8 mouse cellular contexts compared by ENCODE assay signal in the genomic region with DNA sequence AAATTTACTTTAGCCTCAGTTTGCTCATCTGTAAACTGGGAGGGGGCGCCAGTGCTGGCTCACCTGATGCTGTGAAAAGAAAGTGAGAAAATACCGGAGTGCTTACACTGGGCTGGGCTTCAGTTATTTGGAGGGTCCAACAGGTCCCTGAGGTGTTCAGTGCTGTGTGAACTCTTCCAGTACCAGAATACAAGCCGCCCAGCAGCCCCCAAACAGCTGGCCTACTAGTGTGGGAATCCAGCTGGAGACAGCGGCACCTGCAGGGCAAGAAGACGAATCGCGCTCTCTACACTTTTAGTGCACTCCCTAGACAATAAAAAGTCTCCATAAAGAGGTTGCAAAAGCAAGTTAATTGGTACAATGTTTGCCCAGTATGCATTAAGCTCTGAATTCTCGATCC. TPM values are rescaled to one million over a fixed set of nuclear protein-coding genes. Genes with fewer than 3 reads are reported as not detected.
DNase-seq lines count a peak whose midpoint lies in the region; ATAC-seq and TF ChIP-seq lines count a peak whose summit lies in the region.

No protein-coding gene starts in this region.

- TF ChIP-seq EP300 in stomach, postnatal 0 days (optimal IDR thresholded peaks at IDR 0.05) = no peak

- peak overlapping the region; percentile 84; the same call in 1 of the 2 replicates for H3K27ac ChIP-seq in embryonic facial prominence, embryonic 12.5 days
- H3K27ac ChIP-seq in heart, embryonic 10.5 days = peak overlapping the region; percentile 93
- peak overlapping the region; percentile 93 for H3K27ac ChIP-seq in kidney, embryonic 14.5 days (ENCODE audit: low read depth, low read length)
- peak overlapping the region; percentile 99 for H3K27ac ChIP-seq in liver, embryonic 12.5 days
- H3K27ac ChIP-seq in stomach, postnatal 0 days (replicated peaks) = peak overlapping the region; percentile 99

- TF ChIP-seq CTCF in stomach, postnatal 0 days (IDR thresholded peaks at IDR 0.05; ENCODE audit: low read depth) = peak; percentile 83

- no peaks in the 10 kb centered on the region for H3K9me3 ChIP-seq in embryonic facial prominence, embryonic 12.5 days
- no peaks in the 10 kb centered on the region for H3K9me3 ChIP-seq in heart, embryonic 10.5 days
- H3K9me3 ChIP-seq in kidney, embryonic 14.5 days (ENCODE audit: control insufficient read depth, low read length) = no peaks in the 10 kb centered on the region
- H3K9me3 ChIP-seq in liver, embryonic 12.5 days (replicated peaks) = no peaks in the 10 kb centered on the region
- H3K9me3 ChIP-seq in stomach, postnatal 0 days (ENCODE audit: control insufficient read depth, low read length) = no peaks in the 10 kb centered on the region

- H3K9ac ChIP-seq in embryonic facial prominence, embryonic 12.5 days = peak overlapping the region; percentile 51
- H3K9ac ChIP-seq in kidney, embryonic 14.5 days (ENCODE audit: low read depth, low read length) = peak overlapping the region; percentile 42; the same call in 1 of the 2 replicates
- peak overlapping the region; percentile 74 for H3K9ac ChIP-seq in liver, embryonic 12.5 days
- peak overlapping the region; percentile 91 for H3K9ac ChIP-seq in stomach, postnatal 0 days (ENCODE audit: low read length)

- H3K79me2 ChIP-seq in myocyte (ENCODE audit: control insufficient read depth, insufficient read depth) = peaks cover 32% of the 10 kb centered on the region

- no peak for TF ChIP-seq POLR2A in myocyte (IDR thresholded peaks at IDR 0.05; ENCODE audit: insufficient read length, low read depth)

- peaks cover 15% of the 10 kb centered on the region for H3K4me1 ChIP-seq in embryonic facial prominence, embryonic 12.5 days
- peaks cover 22% of the 10 kb centered on the region for H3K4me1 ChIP-seq in heart, embryonic 10.5 days
- 0 out of 2 replicates have a peak, but pooled peaks cover 2% of the 10 kb centered on the region for H3K4me1 ChIP-seq in kidney, embryonic 14.5 days (ENCODE audit: control insufficient read depth, insufficient read depth, low read length)
- peaks cover 41% of the 10 kb centered on the region for H3K4me1 ChIP-seq in liver, embryonic 12.5 days
- no peaks in the 10 kb centered on the region for H3K4me1 ChIP-seq in stomach, postnatal 0 days (replicated peaks; ENCODE audit: control insufficient read depth, insufficient read depth)

- peak overlapping the region; percentile 96 for H3K4me2 ChIP-seq in embryonic facial prominence, embryonic 12.5 days (replicated peaks)
- peak overlapping the region; percentile 77 for H3K4me2 ChIP-seq in kidney, embryonic 14.5 days (replicated peaks; ENCODE audit: low read depth, low read length)
- peak overlapping the region; percentile 81 for H3K4me2 ChIP-seq in liver, embryonic 12.5 days
- H3K4me2 ChIP-seq in myocyte (ENCODE audit: low read depth) = peak overlapping the region; percentile 99
- H3K4me2 ChIP-seq in stomach, postnatal 0 days (replicated peaks; ENCODE audit: low read depth) = peak overlapping the region; percentile 80

- 17% methylated on average over 8 of the region's 8 CpGs for WGBS in embryonic facial prominence, embryonic 12.5 days
- WGBS in heart, embryonic 10.5 days = 13% methylated on average over 8 of the region's 8 CpGs
- 13% methylated on average over 8 of the region's 8 CpGs for WGBS in kidney, embryonic 14.5 days
- 5% methylated on average over 8 of the region's 8 CpGs for WGBS in liver, embryonic 12.5 days (ENCODE audit: insufficient replicate concordance)
- WGBS in stomach, postnatal 0 days = 12% methylated on average over 8 of the region's 8 CpGs

- peak overlapping the region; percentile 98 for H3K4me3 ChIP-seq in embryonic facial prominence, embryonic 12.5 days
- peak overlapping the region; percentile 94 for H3K4me3 ChIP-seq in heart, embryonic 10.5 days
- peak overlapping the region; percentile 90 for H3K4me3 ChIP-seq in kidney, embryonic 14.5 days (ENCODE audit: low read length)
- peak overlapping the region; percentile 80 for H3K4me3 ChIP-seq in liver, embryonic 12.5 days
- H3K4me3 ChIP-seq in myocyte = peak overlapping the region; percentile 90
- peak overlapping the region; percentile 89 for H3K4me3 ChIP-seq in stomach, postnatal 0 days (ENCODE audit: low read depth, low read length)

- DNase-seq in B cell, adult 2 months = peak; percentile 76 to 79
- DNase-seq in adrenal gland, adult 8-10 months = peak; percentile 62
- peak; percentile 90 for DNase-seq in heart, embryonic 10.5 days (ENCODE audit: low spot score)
- peak; percentile 78 for DNase-seq in stomach, postnatal 0 days (ENCODE audit: low spot score)

- peaks cover 18% of the 10 kb centered on the region for H3K36me3 ChIP-seq in embryonic facial prominence, embryonic 12.5 days
- H3K36me3 ChIP-seq in heart, embryonic 10.5 days = peaks cover 18% of the 10 kb centered on the region
- H3K36me3 ChIP-seq in kidney, embryonic 14.5 days (ENCODE audit: control insufficient read depth, insufficient read depth, low read length) = peaks cover 20% of the 10 kb centered on the region
- H3K36me3 ChIP-seq in liver, embryonic 12.5 days = peaks cover 22% of the 10 kb centered on the region
- H3K36me3 ChIP-seq in myocyte (ENCODE audit: control insufficient read depth, insufficient read depth) = peaks cover 19% of the 10 kb centered on the region
- peaks cover 8% of the 10 kb centered on the region; the same call in 1 of the 2 replicates for H3K36me3 ChIP-seq in stomach, postnatal 0 days (ENCODE audit: control insufficient read depth, insufficient read depth, low read length)

- 0 out of 2 replicates have a peak, but pooled peaks have one; percentile 6 for ATAC-seq in embryonic facial prominence, embryonic 12.5 days (ENCODE audit: insufficient number of reproducible peaks, insufficient read depth, low FRiP score, low TSS enrichment)
- peak; percentile 70 for ATAC-seq in kidney, embryonic 14.5 days (ENCODE audit: low FRiP score, low TSS enrichment)
- peak; percentile 31 for ATAC-seq in liver, embryonic 12.5 days
- peak; percentile 59 for ATAC-seq in stomach, postnatal 0 days (ENCODE audit: low FRiP score, low TSS enrichment)

- no peak overlapping the region for H3ac ChIP-seq in myocyte (ENCODE audit: control insufficient read depth, insufficient read length)

- H3K27me3 ChIP-seq in embryonic facial prominence, embryonic 12.5 days = no peaks in the 10 kb centered on the region
- H3K27me3 ChIP-seq in heart, embryonic 10.5 days (ENCODE audit: insufficient read depth, poor library complexity, severe bottlenecking) = no peaks in the 10 kb centered on the region
- H3K27me3 ChIP-seq in kidney, embryonic 14.5 days (ENCODE audit: control insufficient read depth, insufficient read depth, low read length) = no peaks in the 10 kb centered on the region
- H3K27me3 ChIP-seq in liver, embryonic 12.5 days (replicated peaks) = no peaks in the 10 kb centered on the region
- no peaks in the 10 kb centered on the region for H3K27me3 ChIP-seq in myocyte (ENCODE audit: control insufficient read depth, insufficient read depth, insufficient read length)
- no peaks in the 10 kb centered on the region for H3K27me3 ChIP-seq in stomach, postnatal 0 days (ENCODE audit: control insufficient read depth, insufficient read depth, low read length)

TF ChIP-seq in myocyte, 11 proteins besides CTCF, POLR2A, EP300 and RAD21 (continues in another document):
- TF ChIP-seq E2F4 (IDR thresholded peaks at IDR 0.05; ENCODE audit: insufficient read depth) (no peak), CEBPB (IDR thresholded peaks at IDR 0.05; ENCODE audit: insufficient read depth, poor library complexity, severe bottlenecking) (no peak)

RNA-seq across cellular contexts. Expression of a gene that starts 0.7 kb away (rescaled TPM):
- 100 to 1,000 TPM; 117 to 138 (median 127) TPM for total RNA-seq in adrenal gland, adult 8-10 months (2022)
- 160 and 163 TPM in 2 replicates for polyA plus RNA-seq in embryonic facial prominence, embryonic 12.5 days (2016; fragmentation: Nextera tagmentation; extraction: Ambion mirVana)
- polyA plus RNA-seq in heart, embryonic 10.5 days (2016; fragmentation: Nextera tagmentation; extraction: Ambion mirVana) = 130 and 162 TPM in 2 replicates
- 175 and 184 TPM in 2 replicates for polyA plus RNA-seq in kidney, embryonic 14.5 days (2014; fragmentation: Nextera tagmentation; extraction: Ambion mirVana)
- 93.4 and 95.8 TPM in 2 replicates for polyA plus RNA-seq in liver, embryonic 12.5 days (2016; fragmentation: Nextera tagmentation; extraction: Ambion mirVana)
- polyA plus RNA-seq in myocyte (2012; fragmentation: generic; extraction: Trizol) = 108 TPM
- 98.0 and 104 TPM in 2 replicates for polyA plus RNA-seq in stomach, postnatal 0 days (2015; fragmentation: Nextera tagmentation; extraction: Ambion mirVana)

RNA-seq across cellular contexts. Expression of a gene that starts 3.3 kb away (rescaled TPM):
- total RNA-seq in adrenal gland, adult 8-10 months (2022) = not detected
- polyA plus RNA-seq in embryonic facial prominence, embryonic 12.5 days (2016; fragmentation: Nextera tagmentation; extraction: Ambion mirVana) = 0.09 and 0.20 TPM in 2 replicates
- polyA plus RNA-seq in heart, embryonic 10.5 days (2016; fragmentation: Nextera tagmentation; extraction: Ambion mirVana) = 0.11 TPM in 1 of 2 replicates, not detected in the other
- polyA plus RNA-seq in kidney, embryonic 14.5 days (2014; fragmentation: Nextera tagmentation; extraction: Ambion mirVana) = 0.14 and 0.19 TPM in 2 replicates
- polyA plus RNA-seq in liver, embryonic 12.5 days (2016; fragmentation: Nextera tagmentation; extraction: Ambion mirVana) = 0.12 TPM in 1 of 2 replicates, not detected in the other
- 0.06 TPM for polyA plus RNA-seq in myocyte (2012; fragmentation: generic; extraction: Trizol)
- 0.08 and 0.15 TPM in 2 replicates for polyA plus RNA-seq in stomach, postnatal 0 days (2015; fragmentation: Nextera tagmentation; extraction: Ambion mirVana)

RNA-seq across cellular contexts. Expression of a gene that starts 24.0 kb away (rescaled TPM):
- 100 to 1,000 TPM; 105 to 115 (median 108) TPM for total RNA-seq in adrenal gland, adult 8-10 months (2022)
- 93.9 and 103 TPM in 2 replicates for polyA plus RNA-seq in embryonic facial prominence, embryonic 12.5 days (2016; fragmentation: Nextera tagmentation; extraction: Ambion mirVana)
- polyA plus RNA-seq in heart, embryonic 10.5 days (2016; fragmentation: Nextera tagmentation; extraction: Ambion mirVana) = 87.2 and 97.0 TPM in 2 replicates
- 41.5 and 82.2 TPM in 2 replicates for polyA plus RNA-seq in kidney, embryonic 14.5 days (2014; fragmentation: Nextera tagmentation; extraction: Ambion mirVana)
- 43.6 and 45.0 TPM in 2 replicates for polyA plus RNA-seq in liver, embryonic 12.5 days (2016; fragmentation: Nextera tagmentation; extraction: Ambion mirVana)
- polyA plus RNA-seq in myocyte (2012; fragmentation: generic; extraction: Trizol) = 67.7 TPM
- polyA plus RNA-seq in stomach, postnatal 0 days (2015; fragmentation: Nextera tagmentation; extraction: Ambion mirVana) = 50.2 and 52.7 TPM in 2 replicates

RNA-seq across cellular contexts. Expression of a gene that starts 37.1 kb away (rescaled TPM):
- total RNA-seq in adrenal gland, adult 8-10 months (2022) = 10 to 100 TPM; 14.0 to 25.1 (median 17.7) TPM
- polyA plus RNA-seq in embryonic facial prominence, embryonic 12.5 days (2016; fragmentation: Nextera tagmentation; extraction: Ambion mirVana) = 9.2 and 9.6 TPM in 2 replicates
- 16.5 and 18.5 TPM in 2 replicates for polyA plus RNA-seq in heart, embryonic 10.5 days (2016; fragmentation: Nextera tagmentation; extraction: Ambion mirVana)
- polyA plus RNA-seq in kidney, embryonic 14.5 days (2014; fragmentation: Nextera tagmentation; extraction: Ambion mirVana) = 13.7 and 26.6 TPM in 2 replicates
- polyA plus RNA-seq in liver, embryonic 12.5 days (2016; fragmentation: Nextera tagmentation; extraction: Ambion mirVana) = 15.5 and 16.9 TPM in 2 replicates
- 1.3 TPM for polyA plus RNA-seq in myocyte (2012; fragmentation: generic; extraction: Trizol)
- 2.4 TPM in 2 replicates for polyA plus RNA-seq in stomach, postnatal 0 days (2015; fragmentation: Nextera tagmentation; extraction: Ambion mirVana)

Comparison
In these comparisons a context has a peak if more than half of its experiments do, and no peak if none do; other contexts are left out.
1. Peak in every context shown above with its lines: DNase-seq, ATAC-seq, H3K4me3 ChIP-seq and H3K27ac ChIP-seq.
2. ATAC-seq: peak in every context shown above with its lines; median percentile 70 in kidney, embryonic 14.5 days; 59 in stomach, postnatal 0 days; 31 in liver, embryonic 12.5 days; 6 in embryonic facial prominence, embryonic 12.5 days.